Mouse (Mus musculus): ENCODE data around the gene Lat2. TPM values are rescaled to one million over a fixed set of nuclear protein-coding genes. Genes with fewer than 3 reads are reported as not detected.

The Lat2 gene
- polyA plus RNA-seq, 1 experiment = 52.2 TPM

GRCm38 (mm10) chr5:134584798-134585197 lies 30.0 kb downstream of the Lat2 start:
- TF ChIP-seq POLR2A (IDR thresholded peaks at IDR 0.05; ENCODE audit: low read depth, low read length) (no peak), CTCF (IDR thresholded peaks at IDR 0.05; ENCODE audit: extremely low read depth, insufficient read depth, insufficient read length, insufficient replicate concordance) (no peak)
- 42% methylated on average over 5 of the region's 5 CpGs for whole genome bisulfite sequencing
- H3K4me1 ChIP-seq (ENCODE audit: control insufficient read depth, insufficient read depth, insufficient read length) = no peaks in the 10 kb centered on the region; the same call in 1 of the 2 replicates
- DNase-seq (ENCODE audit: low read depth in 1 of 2, low spot score in 2 of 2) = peak; percentile 28 to 46
- H3K27ac ChIP-seq (ENCODE audit: insufficient read depth, low read length) = 0 out of 2 replicates have a peak overlapping the region, but pooled peaks have one; percentile 48
- no peak overlapping the region for H3K4me3 ChIP-seq (ENCODE audit: extremely low read depth, insufficient read depth, insufficient read length)
- H3K27me3 ChIP-seq (ENCODE audit: control insufficient read depth, insufficient read depth, low read length) = no peaks in the 10 kb centered on the region
- H3K36me3 ChIP-seq (ENCODE audit: control insufficient read depth, insufficient read depth, low read length) = no peaks in the 10 kb centered on the region; the same call in 1 of the 2 replicates

- Histone ChIP-seq H3K36me3 (ENCODE audit: control insufficient read depth, insufficient read depth, low read length) (no peaks in the 10 kb centered on the region; the same call in 1 of the 2 replicates), H3K4me3 (ENCODE audit: extremely low read depth, insufficient read depth, insufficient read length) (0 out of 2 replicates have a peak overlapping the region, but pooled peaks have one; percentile 37), H3K27ac (ENCODE audit: insufficient read depth, low read length) (peak overlapping the region; percentile 82), H3K4me1 (ENCODE audit: control insufficient read depth, insufficient read depth, insufficient read length) (no peaks in the 10 kb centered on the region; the same call in 1 of the 2 replicates), H3K27me3 (ENCODE audit: control insufficient read depth, insufficient read depth, low read length) (no peaks in the 10 kb centered on the region)
- no peak for DNase-seq (ENCODE audit: low read depth in 1 of 2, low spot score in 2 of 2)
- WGBS = 16% methylated on average over 3 of the region's 3 CpGs
- no peak for TF ChIP-seq CTCF (IDR thresholded peaks at IDR 0.05; ENCODE audit: extremely low read depth, insufficient read depth, insufficient read length, insufficient replicate concordance)
- TF ChIP-seq POLR2A (IDR thresholded peaks at IDR 0.05; ENCODE audit: low read depth, low read length) = no peak
Observed at GRCm38 (mm10) chr5:134583884-134584213, 31.0 kb downstream of the Lat2 start.

DNA sequence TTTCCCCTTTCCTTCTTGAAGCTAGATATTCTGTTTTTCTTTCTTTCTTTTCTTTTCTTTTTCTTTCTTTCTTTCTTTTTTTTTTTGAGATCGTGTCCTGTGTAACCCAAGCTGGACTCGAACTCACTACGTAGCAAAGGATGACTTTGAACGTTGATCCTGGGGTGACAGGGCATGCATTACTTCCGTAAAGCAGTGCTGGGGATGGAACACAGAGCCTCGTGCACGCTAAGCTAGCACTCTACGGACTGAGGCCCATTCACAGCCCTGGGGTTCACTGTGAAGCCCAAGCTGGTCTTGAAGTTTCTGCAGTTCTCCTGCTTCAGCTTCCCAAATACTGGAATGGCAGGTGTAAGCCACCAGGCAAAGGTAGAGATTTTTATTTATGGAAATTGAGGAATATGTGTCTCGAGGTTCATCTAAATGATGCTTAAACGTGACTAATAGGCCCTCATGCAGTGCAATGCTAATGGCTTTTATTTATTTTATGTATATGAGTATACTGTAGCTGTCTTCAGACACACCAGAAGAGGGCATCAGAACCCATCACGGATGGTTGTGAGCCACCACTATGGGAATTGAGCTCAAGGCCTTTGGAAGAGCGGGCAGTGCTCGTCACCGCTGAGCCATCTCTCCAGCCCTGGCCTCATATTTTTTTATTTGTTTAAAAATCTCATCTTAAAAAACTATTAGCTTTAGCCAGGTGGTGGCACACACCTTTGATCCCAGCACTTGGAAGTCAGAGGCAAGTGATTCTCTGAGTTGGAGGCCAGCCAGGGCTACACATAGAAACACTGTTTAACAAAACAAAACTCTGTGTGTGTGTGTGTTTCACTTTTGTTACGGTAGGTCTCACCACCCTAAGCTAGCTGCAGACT lies 31.6 kb downstream of the Lat2 start:
- no peaks in the 10 kb centered on the region; the same call in 1 of the 2 replicates for H3K4me1 ChIP-seq (ENCODE audit: control insufficient read depth, insufficient read depth, insufficient read length)
- DNase-seq (ENCODE audit: low read depth in 1 of 2, low spot score in 2 of 2) = no peak
- H3K4me3 ChIP-seq (ENCODE audit: extremely low read depth, insufficient read depth, insufficient read length) = peak overlapping the region; percentile 97
- H3K36me3 ChIP-seq (ENCODE audit: control insufficient read depth, insufficient read depth, low read length) = no peaks in the 10 kb centered on the region
- WGBS = 19% methylated on average over 15 of the region's 15 CpGs
- peak overlapping the region; percentile 82 for H3K27ac ChIP-seq (ENCODE audit: insufficient read depth, low read length)
- TF ChIP-seq CTCF (IDR thresholded peaks at IDR 0.05; ENCODE audit: extremely low read depth, insufficient read depth, insufficient read length, insufficient replicate concordance) (no peak), POLR2A (IDR thresholded peaks at IDR 0.05; ENCODE audit: low read depth, low read length) (no peak)
- H3K27me3 ChIP-seq (ENCODE audit: control insufficient read depth, insufficient read depth, low read length) = no peaks in the 10 kb centered on the region

DNA sequence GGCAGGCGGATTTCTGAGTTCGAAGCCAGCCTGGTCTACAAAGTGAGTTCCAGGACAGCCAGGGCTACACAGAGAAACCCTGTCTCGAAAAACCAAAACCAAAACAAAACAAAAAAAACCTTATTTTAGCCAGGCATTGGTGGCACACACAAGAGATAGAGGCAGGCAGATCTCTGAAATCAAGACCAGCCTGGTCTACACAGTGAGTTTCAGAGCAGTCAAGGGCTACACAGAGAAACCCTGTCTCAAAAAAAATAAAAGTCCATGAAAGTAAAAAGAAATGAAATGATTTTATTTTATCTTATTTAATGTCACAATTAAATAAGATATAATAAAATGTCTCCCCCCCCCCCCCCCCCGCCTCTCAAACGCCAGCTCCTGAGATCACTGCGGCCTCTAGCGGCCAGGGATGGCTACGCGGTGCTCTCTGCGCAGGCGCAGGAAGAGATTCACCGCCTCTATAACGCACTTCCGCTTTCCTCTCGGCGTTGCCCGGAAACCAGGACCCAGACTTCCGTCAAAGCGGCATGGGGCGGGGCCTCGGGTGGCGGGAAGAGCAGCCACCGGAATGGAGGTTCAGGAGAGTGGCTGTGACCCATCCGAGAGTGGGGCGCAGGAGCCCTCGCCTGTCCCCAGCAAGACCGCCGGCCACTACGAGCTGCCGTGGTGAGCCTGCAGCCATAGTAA lies 32.5 kb downstream of the Lat2 start:
- WGBS = 8% methylated on average over 26 of the region's 30 CpGs

GRCm38 (mm10) chr5:134581146-134581545 lies 33.7 kb downstream of the Lat2 start, which contains the start of gene Rfc2:
Gene Rfc2, plus strand, starts transcription at chr5:134581366.
- DNase-seq (ENCODE audit: low read depth in 1 of 2, low spot score in 2 of 2) = no peak
- Histone ChIP-seq H3K4me3 (ENCODE audit: extremely low read depth, insufficient read depth, insufficient read length) (no peak within 1 kb of the TSS), H3K27ac (ENCODE audit: insufficient read depth, low read length) (no peak within 1 kb of the TSS), H3K36me3 (ENCODE audit: control insufficient read depth, insufficient read depth, low read length) (no peaks in the 10 kb centered on the region), H3K4me1 (ENCODE audit: control insufficient read depth, insufficient read depth, insufficient read length) (no peaks in the 10 kb centered on the region; the same call in 1 of the 2 replicates), H3K27me3 (ENCODE audit: control insufficient read depth, insufficient read depth, low read length) (no peaks in the 10 kb centered on the region)
- TF ChIP-seq POLR2A (IDR thresholded peaks at IDR 0.05; ENCODE audit: low read depth, low read length) (no peak), CTCF (IDR thresholded peaks at IDR 0.05; ENCODE audit: extremely low read depth, insufficient read depth, insufficient read length, insufficient replicate concordance) (no peak)
- 93% methylated on average over 5 of the region's 5 CpGs for WGBS

More for the DNA sequence above, 32.5 kb downstream of the Lat2 start:
- no peaks in the 10 kb centered on the region; the same call in 1 of the 2 replicates for H3K4me1 ChIP-seq (ENCODE audit: control insufficient read depth, insufficient read depth, insufficient read length)
- no peaks in the 10 kb centered on the region for H3K27me3 ChIP-seq (ENCODE audit: control insufficient read depth, insufficient read depth, low read length)
- H3K4me3 ChIP-seq (ENCODE audit: extremely low read depth, insufficient read depth, insufficient read length) = peak overlapping the region; percentile 97
- peak overlapping the region; percentile 76 for H3K27ac ChIP-seq (ENCODE audit: insufficient read depth, low read length)
- no peaks in the 10 kb centered on the region for H3K36me3 ChIP-seq (ENCODE audit: control insufficient read depth, insufficient read depth, low read length)
- DNase-seq (ENCODE audit: low read depth in 1 of 2, low spot score in 2 of 2) = peak; percentile 93 to 97
- TF ChIP-seq CTCF (IDR thresholded peaks at IDR 0.05; ENCODE audit: extremely low read depth, insufficient read depth, insufficient read length, insufficient replicate concordance) = peak; percentile 79
- peak; percentile 59 for TF ChIP-seq POLR2A (IDR thresholded peaks at IDR 0.05; ENCODE audit: low read depth, low read length)

- Histone ChIP-seq H3K27ac (ENCODE audit: insufficient read depth, low read length) (no peak overlapping the region), H3K4me1 (ENCODE audit: control insufficient read depth, insufficient read depth, insufficient read length) (no peaks in the 10 kb centered on the region; the same call in 1 of the 2 replicates), H3K4me3 (ENCODE audit: extremely low read depth, insufficient read depth, insufficient read length) (no peak overlapping the region), H3K27me3 (ENCODE audit: control insufficient read depth, insufficient read depth, low read length) (no peaks in the 10 kb centered on the region), H3K36me3 (ENCODE audit: control insufficient read depth, insufficient read depth, low read length) (no peaks in the 10 kb centered on the region)
- DNase-seq (ENCODE audit: low read depth in 1 of 2, low spot score in 2 of 2) = no peak
- 76% methylated on average over 3 of the region's 3 CpGs for WGBS
- no peak for TF ChIP-seq POLR2A (IDR thresholded peaks at IDR 0.05; ENCODE audit: low read depth, low read length)
Observed at GRCm38 (mm10) chr5:134579135-134579534, 35.7 kb downstream of the Lat2 start.
